10 mouse cellular contexts compared by ENCODE assay signal in the genomic region with DNA sequence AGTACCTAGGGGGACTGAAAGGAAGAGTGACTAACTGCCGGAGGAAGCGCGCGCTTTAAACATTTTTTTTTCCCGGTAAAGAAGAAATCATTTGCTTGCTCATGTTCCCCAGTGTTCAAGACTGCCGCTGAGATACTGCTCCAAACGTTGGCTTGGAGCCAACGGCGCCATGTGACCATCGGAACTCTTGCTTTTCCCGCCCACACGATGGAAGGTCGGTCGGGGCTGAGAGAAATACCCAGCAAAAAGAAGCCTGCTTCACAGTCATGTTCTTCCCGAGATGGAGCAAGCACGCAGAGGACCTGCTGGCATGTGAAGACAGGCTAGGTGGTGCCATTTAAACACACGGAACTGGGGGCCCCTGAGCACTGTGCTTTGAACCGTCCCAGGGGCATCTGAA.
DNase-seq lines count a peak whose midpoint lies in the region; ATAC-seq and TF ChIP-seq lines count a peak whose summit lies in the region.
"Had no signal": no experiment of that assay in that cellular context is flagged by ENCODE, and none has a peak within 500 bp of the region (broad histone marks: within the 10 kb centered on the region; RNA-seq: fewer than 3 reads in every experiment).

No protein-coding gene starts in this region.

- no peaks in the 10 kb centered on the region for H3K27me3 ChIP-seq in forebrain, embryonic 14.5 days (replicated peaks; ENCODE audit: control insufficient read depth, insufficient read depth, low read length)
- no peaks in the 10 kb centered on the region for H3K27me3 ChIP-seq in forebrain, embryonic 11.5 days (ENCODE audit: control insufficient read depth, insufficient read depth, low read length)
- no peaks in the 10 kb centered on the region for H3K27me3 ChIP-seq in lung, embryonic 15.5 days
- no peaks in the 10 kb centered on the region for H3K27me3 ChIP-seq in midbrain, embryonic 15.5 days (replicated peaks)
- H3K27me3 ChIP-seq: CH12.LX; limb, embryonic 12.5 days had no signal

- peak; percentile 45 for DNase-seq in forebrain, embryonic 14.5 days (ENCODE audit: low spot score)
- no peak for DNase-seq in forebrain, embryonic 11.5 days (ENCODE audit: low spot score)
- DNase-seq in lung, adult 18-20 months, result no peak
- peak; percentile 53 for DNase-seq in brain, embryonic 14.5 days (ENCODE audit: low read depth)
- no peak for DNase-seq in layer of hippocampus, adult 2 months (ENCODE audit: low spot score in 2 of 2)

- H3K9ac ChIP-seq in forebrain, embryonic 14.5 days (ENCODE audit: low read length), result no peak overlapping the region
- no peak overlapping the region for H3K9ac ChIP-seq in forebrain, embryonic 11.5 days (ENCODE audit: low read length)
- no peak overlapping the region for H3K9ac ChIP-seq in lung, embryonic 15.5 days
- H3K9ac ChIP-seq in midbrain, embryonic 15.5 days, result no peak overlapping the region
- H3K9ac ChIP-seq: limb, embryonic 12.5 days had no signal

- no peak for TF ChIP-seq CTCF in brain, embryonic 14.5 days (IDR thresholded peaks at IDR 0.05; ENCODE audit: borderline replicate concordance, extremely low read depth, insufficient read depth, insufficient read length)
- no peak for TF ChIP-seq CTCF in layer of hippocampus, adult 2 months (conservative IDR thresholded peaks at IDR 0.05)

- no peak overlapping the region for H3K4me3 ChIP-seq in forebrain, embryonic 14.5 days (ENCODE audit: low read depth, low read length)
- no peak overlapping the region for H3K4me3 ChIP-seq in forebrain, embryonic 11.5 days (ENCODE audit: low read depth, low read length)
- H3K4me3 ChIP-seq in lung, embryonic 15.5 days, result no peak overlapping the region
- H3K4me3 ChIP-seq in midbrain, embryonic 15.5 days, result no peak overlapping the region
- no peak overlapping the region; the same call in 1 of the 2 replicates for H3K4me3 ChIP-seq in layer of hippocampus, adult 2 months
- H3K4me3 ChIP-seq: limb, embryonic 12.5 days had no signal

- WGBS in forebrain, embryonic 14.5 days, result 73% methylated on average over 18 of the region's 18 CpGs
- 80% methylated on average over 18 of the region's 18 CpGs for WGBS in forebrain, embryonic 11.5 days
- 35% methylated on average over 18 of the region's 18 CpGs for WGBS in lung, embryonic 15.5 days
- 72% methylated on average over 18 of the region's 18 CpGs for WGBS in midbrain, embryonic 15.5 days

- no peak overlapping the region for H3K4me2 ChIP-seq in forebrain, embryonic 14.5 days (ENCODE audit: low read length)
- no peak overlapping the region for H3K4me2 ChIP-seq in forebrain, embryonic 11.5 days (ENCODE audit: low read depth, low read length, severe bottlenecking)
- peak overlapping the region; percentile 36 for H3K4me2 ChIP-seq in lung, embryonic 15.5 days
- peak overlapping the region; percentile 4 for H3K4me2 ChIP-seq in midbrain, embryonic 15.5 days
- H3K4me2 ChIP-seq: limb, embryonic 12.5 days had no signal

- no peaks in the 10 kb centered on the region for H3K36me3 ChIP-seq in forebrain, embryonic 14.5 days (ENCODE audit: control insufficient read depth, insufficient read depth, low read length)
- H3K36me3 ChIP-seq in forebrain, embryonic 11.5 days (ENCODE audit: control insufficient read depth, insufficient read depth, low read length), result no peaks in the 10 kb centered on the region
- H3K36me3 ChIP-seq in lung, embryonic 15.5 days, result no peaks in the 10 kb centered on the region
- H3K36me3 ChIP-seq in midbrain, embryonic 15.5 days (replicated peaks), result no peaks in the 10 kb centered on the region
- H3K36me3 ChIP-seq: limb, embryonic 12.5 days had no signal

- no peak for ATAC-seq in forebrain, embryonic 14.5 days
- ATAC-seq in forebrain, embryonic 11.5 days (replicated peaks; ENCODE audit: low FRiP score), result no peak
- no peak for ATAC-seq in lung, embryonic 15.5 days (ENCODE audit: borderline replicate concordance, extremely low read depth, low FRiP score, low TSS enrichment)
- ATAC-seq in midbrain, embryonic 15.5 days (replicated peaks), result no peak
- ATAC-seq in monocyte, adult 5-6 weeks (replicated peaks; ENCODE audit: insufficient number of reproducible peaks, low FRiP score, low TSS enrichment, poor library complexity, severe bottlenecking), result no peak

- H3K9me3 ChIP-seq in forebrain, embryonic 14.5 days (replicated peaks; ENCODE audit: control insufficient read depth, low read length), result no peaks in the 10 kb centered on the region
- no peaks in the 10 kb centered on the region for H3K9me3 ChIP-seq in forebrain, embryonic 11.5 days (ENCODE audit: control insufficient read depth, low read length)
- no peaks in the 10 kb centered on the region for H3K9me3 ChIP-seq in lung, embryonic 15.5 days
- no peaks in the 10 kb centered on the region for H3K9me3 ChIP-seq in midbrain, embryonic 15.5 days
- H3K9me3 ChIP-seq: limb, embryonic 12.5 days had no signal

- no peak overlapping the region for H3K27ac ChIP-seq in forebrain, embryonic 14.5 days (ENCODE audit: low read depth, low read length)
- H3K27ac ChIP-seq in forebrain, embryonic 11.5 days (ENCODE audit: low read depth, low read length), result no peak overlapping the region
- no peak overlapping the region for H3K27ac ChIP-seq in lung, embryonic 15.5 days
- no peak overlapping the region for H3K27ac ChIP-seq in midbrain, embryonic 15.5 days
- H3K27ac ChIP-seq in layer of hippocampus, adult 2 months, result no peak overlapping the region
- H3K27ac ChIP-seq: limb, embryonic 12.5 days had no signal

- TF ChIP-seq POLR2A in brain, embryonic 14.5 days (IDR thresholded peaks at IDR 0.05; ENCODE audit: borderline replicate concordance, extremely low read depth, insufficient read depth, insufficient read length, poor library complexity, severe bottlenecking), result no peak

- H3K4me1 ChIP-seq in forebrain, embryonic 14.5 days (ENCODE audit: control insufficient read depth, insufficient read depth, low read length), result no peaks in the 10 kb centered on the region
- no peaks in the 10 kb centered on the region for H3K4me1 ChIP-seq in forebrain, embryonic 11.5 days (replicated peaks; ENCODE audit: control insufficient read depth, insufficient read depth, low read length)
- H3K4me1 ChIP-seq in lung, embryonic 15.5 days, result no peaks in the 10 kb centered on the region
- H3K4me1 ChIP-seq in midbrain, embryonic 15.5 days, result peaks cover 9% of the 10 kb centered on the region; the same call in 1 of the 2 replicates
- H3K4me1 ChIP-seq: limb, embryonic 12.5 days had no signal

Comparison
In these comparisons a context has a peak if more than half of its experiments do, and no peak if none do; other contexts are left out.
1. DNase-seq: peak in forebrain, embryonic 14.5 days (single experiment) and brain, embryonic 14.5 days (single experiment); none in forebrain, embryonic 11.5 days (single experiment), lung, adult 18-20 months (0 of 2) and layer of hippocampus, adult 2 months (0 of 2).
2. H3K4me2 ChIP-seq: peak in lung, embryonic 15.5 days (single experiment) and midbrain, embryonic 15.5 days (single experiment); none in forebrain, embryonic 14.5 days (single experiment) and forebrain, embryonic 11.5 days (single experiment).